Mouse (Mus musculus) small intestine, adult 2 months (tissue): Measurements from ENCODE around the gene Fbf1.

Experiments used
- CTCF ChIP-seq: fragments of 200-500 bp; IDR thresholded peaks from 2 replicates; pipeline ENCODE4 v1.5.1; 2012; ENCODE audit warnings: low read depth, mild to moderate bottlenecking, control low read depth, inconsistent platforms, low read length, moderate library complexity, mixed read lengths; ENCODE audit not compliant: insufficient replicate concordance, insufficient read length; ENCODE audit errors: extremely low read depth
- POLR2A ChIP-seq: fragments of 200-500 bp; IDR thresholded peaks from 2 replicates; pipeline ENCODE4 v1.6.1; 2012; ENCODE audit warnings: low read depth, mild to moderate bottlenecking, control low read depth, inconsistent platforms, low read length, moderate library complexity

- TF ChIP-seq POLR2A: no peak
- no peak for TF ChIP-seq CTCF
Measured at GRCm38 (mm10) chr11:116126261-116126660, 41.7 kb downstream of the Fbf1 start.
